ENCODE assay signal across 8 mouse cellular contexts in genomic region chr7:19279581-19280114, GRCm38 (mm10). TPM values are rescaled to one million over a fixed set of nuclear protein-coding genes. Genes with fewer than 3 reads are reported as not detected.
A peak's percentile ranks its signal among the peaks of the same experiment; 100 is the strongest.
DNase-seq lines count a peak whose midpoint lies in the region; ATAC-seq and TF ChIP-seq lines count a peak whose summit lies in the region.
"Had no signal": no experiment of that assay in that cellular context is flagged by ENCODE, and none has a peak within 500 bp of the region (broad histone marks: within the 10 kb centered on the region; RNA-seq: fewer than 3 reads in every experiment).

Gene Ppm1n (minus strand): TSS chr7:19280064.

- H3K27me3 ChIP-seq in heart, postnatal 0 days (ENCODE audit: control insufficient read depth, insufficient read depth, low read length) = peaks cover 52% of the 10 kb centered on the region

- H3K9me3 ChIP-seq in heart, postnatal 0 days (replicated peaks; ENCODE audit: control insufficient read depth, low read length) = no peaks in the 10 kb centered on the region

- H3K4me2 ChIP-seq in heart, postnatal 0 days (ENCODE audit: low read depth, low read length) = peak within 1 kb of the TSS; percentile 52

- no peak within 1 kb of the TSS for H3K9ac ChIP-seq in heart, postnatal 0 days (replicated peaks; ENCODE audit: low read depth, low read length)

- DNase-seq in CD4-positive helper T cell, adult 2 months (ENCODE audit: low read depth, low spot score) = peak; percentile 68
- DNase-seq in heart, postnatal 0 days (ENCODE audit: low spot score) = no peak
- DNase-seq in thymus, postnatal 25 days = peak; percentile 49
- no peak for DNase-seq in cerebellum, adult 18-20 months
- no peak for DNase-seq in urinary bladder, postnatal 14 days (ENCODE audit: low spot score)

- TF ChIP-seq EP300 in heart, postnatal 0 days (IDR thresholded peaks at IDR 0.05; ENCODE audit: low read depth) = no peak

- H3K4me3 ChIP-seq in heart, postnatal 0 days (ENCODE audit: low read depth, low read length) = peak within 1 kb of the TSS; percentile 36

- peak; percentile 17 for TF ChIP-seq CTCF in heart, postnatal 0 days (IDR thresholded peaks at IDR 0.05; ENCODE audit: low read depth)

- under 1% methylated on average over 46 of the region's 46 CpGs for WGBS in heart, postnatal 0 days

- no peak within 1 kb of the TSS for H3K27ac ChIP-seq in heart, postnatal 0 days (ENCODE audit: low read depth)

- peaks cover 13% of the 10 kb centered on the region; the same call in 1 of the 2 replicates for H3K4me1 ChIP-seq in heart, postnatal 0 days (ENCODE audit: control insufficient read depth, insufficient read depth)

- H3K36me3 ChIP-seq in heart, postnatal 0 days (replicated peaks; ENCODE audit: control insufficient read depth, insufficient read depth, low read length) = no peaks in the 10 kb centered on the region

- ATAC-seq in CD4-positive, CD25-positive, alpha-beta regulatory T cell, adult 4 months = peak; percentile 64
- ATAC-seq in heart, postnatal 0 days (ENCODE audit: insufficient read depth, low read depth) = no peak
- peak; percentile 34 for ATAC-seq in megakaryocyte, adult 5-6 weeks (ENCODE audit: poor library complexity, severe bottlenecking)

RNA-seq across cellular contexts. Expression of gene Ppm1n, which starts in this region (rescaled TPM):
- polyA plus RNA-seq in CD4-positive, CD25-positive, alpha-beta regulatory T cell, adult 4 months (2017; shearing (Covaris generic)) = 1 to 10 TPM; 1.7 to 2.1 TPM
- not detected in 2 replicates for total RNA-seq in heart, postnatal 0 days (2014; rRNA removed; ENCODE audit: low replicate concordance)
- polyA plus RNA-seq in heart, postnatal 0 days (2015; fragmentation: Nextera tagmentation; extraction: Ambion mirVana) = 0.47 and 0.56 TPM in 2 replicates
- not detected in 2 replicates for total RNA-seq in megakaryocyte, adult 5-6 weeks (2015)
- not detected in 2 replicates for total RNA-seq in megakaryocyte, adult 5-6 weeks (2017)
- total RNA-seq: common myeloid progenitor, adult 5-6 weeks had no signal

Comparison
In these comparisons a context has a peak if more than half of its experiments do, and no peak if none do; other contexts are left out.
1. Peak in ATAC-seq in megakaryocyte, adult 5-6 weeks; RNA of the gene not detected or under 1 TPM.
2. DNase-seq: peak in CD4-positive helper T cell, adult 2 months (single experiment) and thymus, postnatal 25 days (single experiment); none in heart, postnatal 0 days (single experiment), cerebellum, adult 18-20 months (0 of 2) and urinary bladder, postnatal 14 days (single experiment).